Mouse (Mus musculus): ENCODE data around the gene Rps17.

DNA sequence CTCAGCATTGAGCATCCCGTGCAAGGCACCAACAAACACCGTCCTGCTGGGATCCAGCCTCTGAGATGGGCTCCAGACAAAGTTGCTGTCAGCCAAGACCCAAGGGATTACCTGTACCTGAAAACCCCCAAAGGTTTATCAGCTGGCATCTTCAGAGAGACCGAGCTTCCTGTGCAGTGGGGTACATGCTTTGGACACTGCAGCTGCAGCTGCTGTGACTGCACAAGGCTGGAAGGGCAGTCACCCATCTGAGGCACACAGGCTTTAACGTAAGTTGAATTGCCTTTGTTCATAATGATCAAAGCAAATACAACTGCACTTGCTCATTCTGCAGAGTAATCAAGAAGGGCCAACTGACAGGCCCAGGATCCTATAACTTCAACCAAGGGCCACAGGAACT is 6.8 kb upstream of the Rps17 start:
- TF ChIP-seq CTCF (conservative IDR thresholded peaks at IDR 0.05; ENCODE audit: insufficient read depth, insufficient read length, low read depth, low read length) = no peak
- no peak for TF ChIP-seq POLR2A (IDR thresholded peaks at IDR 0.05; ENCODE audit: low read depth, low read length)

Data from kidney, adult 2 months (tissue).